Mouse (Mus musculus) limb, embryonic 14.5 days (tissue): ENCODE data around the gene Galnt10. TPM values are rescaled to one million over a fixed set of nuclear protein-coding genes. Genes with fewer than 3 reads are reported as not detected.

Experiments used
- ATAC-seq: fragments of 200-750 bp; cut with Nextera tagmentation; 2 replicates; pipeline ENCODE4 v1.8.0; 2017; ENCODE audit warnings: low read depth, moderate number of reproducible peaks, moderate TSS enrichment; ENCODE audit not compliant: low FRiP score
- DNase-seq: peaks from one replicate; pipeline ENCODE4 v3.0.0-alpha.2; 2015; ENCODE audit warnings: low spot score
- H3K27ac ChIP-seq: fragments of 300-500 bp; sonication (generic); replicated peaks from 2 replicates; pipeline ENCODE4 v1.5.1; 2014; ENCODE audit warnings: low read depth, mild to moderate bottlenecking, low read length, moderate library complexity, mixed read lengths
- H3K27me3 ChIP-seq: fragments of 300-500 bp; sonication (generic); 2 replicates; pipeline ENCODE4 v1.6.1; 2014; ENCODE audit warnings: low read length, mixed read lengths; ENCODE audit not compliant: control insufficient read depth, insufficient read depth
- H3K36me3 ChIP-seq: fragments of 300-500 bp; sonication (generic); 2 replicates; pipeline ENCODE4 v1.6.1; 2014; ENCODE audit warnings: mild to moderate bottlenecking, low read length, moderate library complexity, mixed read lengths; ENCODE audit not compliant: control insufficient read depth, insufficient read depth
- H3K4me1 ChIP-seq: fragments of 300-500 bp; sonication (generic); 2 replicates; pipeline ENCODE4 v1.6.1; 2014; ENCODE audit warnings: antibody characterized with exemption, low read length, mixed read lengths; ENCODE audit not compliant: control insufficient read depth, insufficient read depth
- H3K4me2 ChIP-seq: fragments of 300-500 bp; sonication (generic); replicated peaks from 2 replicates; pipeline ENCODE4 v1.6.1; 2014; ENCODE audit warnings: low read depth, mild to moderate bottlenecking, low read length, moderate library complexity; ENCODE audit not compliant: severe bottlenecking
- H3K4me3 ChIP-seq: fragments of 300-500 bp; sonication (generic); replicated peaks from 2 replicates; pipeline ENCODE4 v1.5.1; 2014; ENCODE audit warnings: low read length
- H3K9ac ChIP-seq: fragments of 300-500 bp; sonication (generic); 2 replicates; pipeline ENCODE4 v1.6.1; 2014; ENCODE audit warnings: mild to moderate bottlenecking, low read depth, low read length, moderate library complexity; ENCODE audit not compliant: severe bottlenecking
- H3K9me3 ChIP-seq: fragments of 300-500 bp; sonication (generic); 2 replicates; pipeline ENCODE4 v1.6.1; 2016; ENCODE audit warnings: low read length; ENCODE audit not compliant: control insufficient read depth
- POLR2A ChIP-seq: fragments of 200-500 bp; IDR thresholded peaks from 2 replicates; pipeline ENCODE4 v1.8.0; 2012; ENCODE audit warnings: inconsistent platforms, mild to moderate bottlenecking, moderate library complexity, borderline replicate concordance; ENCODE audit not compliant: insufficient read depth, insufficient read length; ENCODE audit errors: extremely low read depth
- WGBS: fragments of 180-500 bp; shearing (Covaris S2); extraction: QIAGEN DNeasy Blood & Tissue Kit; methylation state at CpG from one replicate; pipeline ENCODE4 v1.1.7; 2014; 5-methylcytosine and 5-hydroxymethylcytosine counted together
- polyA plus RNA-seq, 2 experiments: library from polyadenylated mRNA; depleted of rRNA in 1 of 2; stranded (reverse) in 1 of 2; unstranded in 1 of 2; fragments of >200 nt; fragmentation: Nextera tagmentation in 1 of 2; extraction: Ambion mirVana in 1 of 2; gene quantifications; 2 replicates each; pipeline versions ENCODE4 v1.2.1 to v1.2.3; 2012 to 2014

The Galnt10 gene
- polyA plus RNA-seq, 2 experiments: 24.4 to 26.5 TPM

- no peaks in the 10 kb centered on the region for H3K27me3 ChIP-seq
- no peak overlapping the region for H3K4me2 ChIP-seq
- H3K9me3 ChIP-seq: no peaks in the 10 kb centered on the region
- no peak overlapping the region for H3K4me3 ChIP-seq
- 64% methylated on average over 3 of the region's 3 CpGs for WGBS
- H3K9ac ChIP-seq: no peak overlapping the region
- H3K27ac ChIP-seq: no peak overlapping the region
- TF ChIP-seq POLR2A: no peak
- H3K4me1 ChIP-seq: peaks cover 20% of the 10 kb centered on the region
- peaks cover 33% of the 10 kb centered on the region for H3K36me3 ChIP-seq
- DNase-seq: no peak
- ATAC-seq: no peak
Observed at GRCm38 (mm10) chr11:57805047-57805446, 159.8 kb downstream of the Galnt10 start.

- H3K4me3 ChIP-seq: no peak overlapping the region
Observed at GRCm38 (mm10) chr11:57809017-57809731, 163.9 kb downstream of the Galnt10 start.

DNA sequence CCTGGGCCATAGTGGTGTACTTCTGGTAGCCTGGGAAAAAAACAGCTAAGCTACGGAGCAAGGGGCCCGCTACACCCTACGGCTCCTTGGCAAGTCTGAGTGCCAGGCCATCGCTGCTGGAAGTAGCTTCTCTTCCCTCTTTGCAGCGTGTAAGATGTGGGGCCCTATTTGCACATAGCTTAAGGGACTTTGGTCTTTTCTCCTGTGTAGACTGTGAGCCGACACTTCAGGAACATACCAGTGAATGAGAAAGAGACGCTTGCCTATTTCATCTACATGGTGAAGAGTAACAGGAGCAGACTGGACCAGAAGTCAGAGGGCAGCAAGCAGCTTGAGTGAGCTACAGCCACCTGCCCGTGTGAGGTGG is 164.5 kb downstream of the Galnt10 start:
- H3K27ac ChIP-seq: no peak overlapping the region
- H3K36me3 ChIP-seq: peaks cover 56% of the 10 kb centered on the region
- no peaks in the 10 kb centered on the region for H3K9me3 ChIP-seq
- WGBS: 88% methylated on average over 8 of the region's 8 CpGs
- no peak overlapping the region for H3K9ac ChIP-seq
- no peaks in the 10 kb centered on the region for H3K27me3 ChIP-seq
- H3K4me1 ChIP-seq: no peaks in the 10 kb centered on the region
- TF ChIP-seq POLR2A: no peak
- no peak for ATAC-seq
- no peak overlapping the region for H3K4me2 ChIP-seq
- H3K4me3 ChIP-seq: no peak overlapping the region
- DNase-seq: no peak

More at GRCm38 (mm10) chr11:57809017-57809731, 163.9 kb downstream of the Galnt10 start:
- H3K27me3 ChIP-seq: no peaks in the 10 kb centered on the region
- TF ChIP-seq POLR2A: no peak
- no peak overlapping the region for H3K27ac ChIP-seq
- WGBS: 90% methylated on average over 17 of the region's 17 CpGs
- DNase-seq (no peak), ATAC-seq (no peak)
- H3K9ac ChIP-seq: no peak overlapping the region
- H3K4me2 ChIP-seq: no peak overlapping the region
- H3K36me3 ChIP-seq: peaks cover 56% of the 10 kb centered on the region
- H3K9me3 ChIP-seq: no peaks in the 10 kb centered on the region
- H3K4me1 ChIP-seq: no peaks in the 10 kb centered on the region

GRCm38 (mm10) chr11:57811006-57811405 is 165.8 kb downstream of the Galnt10 start:
- H3K27ac ChIP-seq: no peak overlapping the region
- TF ChIP-seq POLR2A: no peak
- WGBS: 79% methylated on average over 7 of the region's 7 CpGs
- no peaks in the 10 kb centered on the region for H3K9me3 ChIP-seq
- no peak overlapping the region for H3K9ac ChIP-seq
- ATAC-seq (no peak), DNase-seq (no peak)
- H3K27me3 ChIP-seq: no peaks in the 10 kb centered on the region
- no peak overlapping the region for H3K4me2 ChIP-seq
- peaks cover 55% of the 10 kb centered on the region for H3K36me3 ChIP-seq
- H3K4me3 ChIP-seq: no peak overlapping the region
- H3K4me1 ChIP-seq: no peaks in the 10 kb centered on the region

DNA sequence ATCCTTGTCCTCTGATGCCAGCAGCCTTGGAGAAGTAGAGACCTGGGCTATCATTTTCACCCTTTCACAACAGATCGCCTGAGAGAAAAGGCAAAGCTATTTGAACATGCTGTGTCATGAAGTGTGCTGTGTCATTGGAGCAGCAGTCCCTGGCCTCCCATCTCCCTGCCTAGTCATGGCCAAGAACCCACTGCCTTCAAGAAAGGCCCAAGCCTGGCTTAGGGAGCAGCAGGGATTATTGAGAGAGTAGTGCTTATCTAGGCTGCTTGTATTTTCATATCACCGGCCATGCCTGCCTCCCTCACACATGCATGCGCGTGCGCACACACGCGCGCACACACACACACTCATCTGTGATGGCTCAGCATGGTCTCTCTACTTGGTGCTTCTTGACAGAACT is 167.0 kb downstream of the Galnt10 start:
- ATAC-seq: no peak
- H3K9me3 ChIP-seq: no peaks in the 10 kb centered on the region
- H3K4me2 ChIP-seq: no peak overlapping the region
- peaks cover 47% of the 10 kb centered on the region for H3K36me3 ChIP-seq
- H3K27ac ChIP-seq: no peak overlapping the region
- TF ChIP-seq POLR2A: no peak
- H3K4me1 ChIP-seq: no peaks in the 10 kb centered on the region
- no peak overlapping the region for H3K9ac ChIP-seq
- no peak for DNase-seq
- H3K27me3 ChIP-seq: no peaks in the 10 kb centered on the region
- WGBS: 96% methylated on average over 8 of the region's 8 CpGs
- H3K4me3 ChIP-seq: no peak overlapping the region

- H3K4me1 ChIP-seq: no peaks in the 10 kb centered on the region
- no peak overlapping the region for H3K9ac ChIP-seq
- no peak overlapping the region for H3K27ac ChIP-seq
- WGBS: 87% methylated on average over 3 of the region's 3 CpGs
- DNase-seq: no peak
- H3K4me3 ChIP-seq: no peak overlapping the region
- H3K9me3 ChIP-seq: no peaks in the 10 kb centered on the region
- no peak for TF ChIP-seq POLR2A
- no peaks in the 10 kb centered on the region for H3K27me3 ChIP-seq
- no peak overlapping the region for H3K4me2 ChIP-seq
- peaks cover 37% of the 10 kb centered on the region for H3K36me3 ChIP-seq
- ATAC-seq: no peak
Observed at GRCm38 (mm10) chr11:57813641-57814040, 168.4 kb downstream of the Galnt10 start.
